Mouse (Mus musculus) liver, adult 2 months (tissue): Measurements from ENCODE around the gene Lins1. TPM values are rescaled to one million over a fixed set of nuclear protein-coding genes. Genes with fewer than 3 reads are reported as not detected.

Source experiments
- DNase-seq: peaks from one replicate; pipeline ENCODE4 v3.0.0-alpha.2; 2011; ENCODE audit warnings: low read depth, low spot score; ENCODE audit errors: extremely low read depth
- H3K27ac ChIP-seq: fragments of 200-500 bp; replicated peaks from 2 replicates; pipeline ENCODE4 v1.5.1; 2012; ENCODE audit warnings: low read depth, mild to moderate bottlenecking, control low read depth, inconsistent platforms, low read length; ENCODE audit not compliant: insufficient read depth
- H3K27me3 ChIP-seq: fragments of 200-500 bp; 2 replicates; pipeline ENCODE4 v1.6.1; 2012; ENCODE audit warnings: mild to moderate bottlenecking, moderate library complexity, low read length, inconsistent platforms; ENCODE audit not compliant: control insufficient read depth, insufficient read depth
- H3K36me3 ChIP-seq: fragments of 200-500 bp; 2 replicates; pipeline ENCODE4 v1.6.1; 2012; ENCODE audit warnings: low read length, inconsistent platforms; ENCODE audit not compliant: control insufficient read depth, insufficient read depth
- H3K4me1 ChIP-seq: fragments of 200-500 bp; 2 replicates; pipeline ENCODE4 v1.6.1; 2011; ENCODE audit warnings: low read length; ENCODE audit not compliant: control insufficient read depth, insufficient read depth
- H3K4me3 ChIP-seq: fragments of 200-500 bp; 2 replicates; pipeline ENCODE4 v1.5.1; 2011; ENCODE audit warnings: low read depth, mild to moderate bottlenecking, control low read depth, low read length, moderate library complexity; ENCODE audit not compliant: insufficient read depth
- H3K79me2 ChIP-seq: fragments of 200-500 bp; 2 replicates; pipeline ENCODE4 v1.6.1; 2012; ENCODE audit warnings: inconsistent platforms, mild to moderate bottlenecking, low read length, moderate library complexity; ENCODE audit not compliant: control insufficient read depth, insufficient read depth
- H3K9ac ChIP-seq: fragments of 200-500 bp; 2 replicates; pipeline ENCODE4 v1.6.1; 2012; ENCODE audit warnings: low read depth, mild to moderate bottlenecking, control low read depth, inconsistent platforms, low read length
- CTCF ChIP-seq: fragments of 200-500 bp; IDR thresholded peaks from 2 replicates; pipeline ENCODE4 v1.5.1; 2011; ENCODE audit warnings: low read depth, low read length, control low read depth
- POLR2A ChIP-seq: fragments of 200-500 bp; IDR thresholded peaks from 2 replicates; pipeline ENCODE4 v1.6.1; 2011; ENCODE audit warnings: low read length, control low read depth; ENCODE audit not compliant: insufficient read depth; ENCODE audit errors: extremely low read depth
- WGBS: fragments of 180-500 bp; shearing (Covaris S2); methylation state at CpG from one replicate; pipeline ENCODE4 v1.1.7; 2018; 5-methylcytosine and 5-hydroxymethylcytosine counted together
- polyA plus RNA-seq: library from polyadenylated mRNA; depleted of rRNA; stranded (reverse); fragments of >200 nt; gene quantifications from 2 replicates; pipeline ENCODE4 v1.2.3, GENCODE M21; 2012
- total RNA-seq: library from RNA; depleted of rRNA; stranded (reverse); fragments of >200 nt; gene quantifications from 2 replicates; pipeline ENCODE4 v1.2.3, GENCODE M21; 2014

Lins1 gene
- total and polyA plus RNA-seq, 2 experiments, result 2.2 to 2.3 TPM

DNA sequence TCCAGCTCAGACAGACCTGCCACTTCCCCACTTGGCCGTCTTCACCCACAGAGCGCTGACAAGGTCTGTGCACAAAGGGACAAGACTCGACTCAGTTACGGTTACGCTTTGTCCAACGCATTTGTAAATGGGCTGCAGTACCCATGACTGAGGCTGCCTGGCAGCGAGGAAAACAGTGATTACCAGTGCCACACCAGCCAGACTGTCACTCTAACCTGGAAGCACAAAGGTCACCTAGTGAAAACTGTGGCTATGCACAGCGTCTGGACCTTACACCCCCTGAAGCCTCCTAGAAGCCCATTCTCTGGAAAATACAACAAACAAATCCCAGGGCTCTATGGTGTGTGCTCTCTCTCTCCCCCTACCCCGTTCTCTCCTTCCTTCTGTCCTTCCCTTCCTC, 34.2 kb upstream of the Lins1 start:
- H3K9ac ChIP-seq, result no peak overlapping the region
- H3K36me3 ChIP-seq, result peaks cover 5% of the 10 kb centered on the region; the same call in 1 of the 2 replicates
- H3K4me3 ChIP-seq, result no peak overlapping the region
- 26% methylated on average over 9 of the region's 9 CpGs for WGBS
- H3K27me3 ChIP-seq, result no peaks in the 10 kb centered on the region
- DNase-seq, result peak; percentile 74
- TF ChIP-seq POLR2A (no peak), CTCF (no peak)
- H3K27ac ChIP-seq, result peak overlapping the region; percentile 41
- H3K79me2 ChIP-seq, result peaks cover 4% of the 10 kb centered on the region; the same call in 1 of the 2 replicates
- H3K4me1 ChIP-seq, result peaks cover 9% of the 10 kb centered on the region; the same call in 1 of the 2 replicates

DNA sequence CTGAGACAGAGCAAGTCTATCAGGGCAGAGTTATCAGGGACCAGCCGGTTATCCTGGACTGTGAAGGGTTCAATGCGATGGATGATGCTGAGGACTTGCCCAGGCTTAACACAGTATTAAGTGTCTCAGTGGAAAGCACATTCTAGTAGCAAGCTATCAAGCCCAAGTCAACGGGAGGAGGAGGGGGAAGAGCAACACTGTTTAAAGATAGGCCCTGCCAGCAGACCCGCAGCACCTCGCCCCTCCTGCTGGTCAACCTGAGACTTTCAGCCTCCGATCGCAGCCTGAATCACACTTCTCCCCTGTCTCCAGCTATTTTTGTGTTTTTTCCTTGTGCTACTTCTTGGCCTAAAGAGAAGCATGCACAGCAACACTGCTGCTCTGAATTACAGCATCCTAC, 29.4 kb upstream of the Lins1 start:
- Histone ChIP-seq H3K4me1 (peaks cover 9% of the 10 kb centered on the region; the same call in 1 of the 2 replicates), H3K27me3 (no peaks in the 10 kb centered on the region), H3K79me2 (0 out of 2 replicates have a peak, but pooled peaks cover 7% of the 10 kb centered on the region), H3K9ac (no peak overlapping the region), H3K27ac (no peak overlapping the region), H3K4me3 (no peak overlapping the region), H3K36me3 (peaks cover 5% of the 10 kb centered on the region; the same call in 1 of the 2 replicates)
- WGBS, result 77% methylated on average over 7 of the region's 7 CpGs
- TF ChIP-seq POLR2A, result no peak
- TF ChIP-seq CTCF, result no peak
- DNase-seq, result no peak

DNA sequence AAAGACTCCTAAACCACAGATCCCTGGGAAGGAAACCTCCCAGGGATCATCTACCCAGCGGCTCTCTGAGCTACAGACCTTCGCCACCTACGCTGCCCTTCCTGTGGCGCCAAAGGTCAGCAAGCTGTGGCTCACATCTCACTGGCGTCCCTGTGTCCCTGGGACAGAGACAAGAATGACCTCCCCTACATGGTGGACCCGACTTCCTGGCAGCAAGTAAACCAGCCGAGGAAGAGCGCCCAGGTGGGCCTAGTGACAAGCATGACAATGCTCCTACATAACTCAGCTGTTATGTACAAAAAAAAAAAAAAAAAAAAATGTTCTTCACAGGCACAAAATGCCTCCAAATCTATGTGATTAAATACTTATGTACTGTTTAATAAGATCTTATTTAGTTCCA, 28.7 kb upstream of the Lins1 start:
- TF ChIP-seq CTCF (no peak), POLR2A (no peak)
- WGBS, result 78% methylated on average over 8 of the region's 8 CpGs

GRCm38 (mm10) chr7:66661572-66661971, 28.1 kb upstream of the Lins1 start:
- Histone ChIP-seq H3K36me3 (peaks cover 5% of the 10 kb centered on the region; the same call in 1 of the 2 replicates), H3K4me3 (peak overlapping the region; percentile 48), H3K4me1 (0 out of 2 replicates have a peak, but pooled peaks cover 4% of the 10 kb centered on the region), H3K27ac (no peak overlapping the region), H3K9ac (0 out of 2 replicates have a peak overlapping the region, but pooled peaks have one; percentile 32), H3K27me3 (no peaks in the 10 kb centered on the region), H3K79me2 (0 out of 2 replicates have a peak, but pooled peaks cover 7% of the 10 kb centered on the region)
- peak; percentile 50 for DNase-seq
- peak; percentile 68 for TF ChIP-seq CTCF
- TF ChIP-seq POLR2A, result no peak
- 6% methylated on average over 8 of the region's 8 CpGs for WGBS

More for the DNA sequence above, 28.7 kb upstream of the Lins1 start:
- Histone ChIP-seq H3K79me2 (0 out of 2 replicates have a peak, but pooled peaks cover 7% of the 10 kb centered on the region), H3K27ac (no peak overlapping the region), H3K9ac (no peak overlapping the region), H3K4me1 (0 out of 2 replicates have a peak, but pooled peaks cover 4% of the 10 kb centered on the region), H3K27me3 (no peaks in the 10 kb centered on the region), H3K4me3 (no peak overlapping the region), H3K36me3 (peaks cover 5% of the 10 kb centered on the region; the same call in 1 of the 2 replicates)
- no peak for DNase-seq

DNA sequence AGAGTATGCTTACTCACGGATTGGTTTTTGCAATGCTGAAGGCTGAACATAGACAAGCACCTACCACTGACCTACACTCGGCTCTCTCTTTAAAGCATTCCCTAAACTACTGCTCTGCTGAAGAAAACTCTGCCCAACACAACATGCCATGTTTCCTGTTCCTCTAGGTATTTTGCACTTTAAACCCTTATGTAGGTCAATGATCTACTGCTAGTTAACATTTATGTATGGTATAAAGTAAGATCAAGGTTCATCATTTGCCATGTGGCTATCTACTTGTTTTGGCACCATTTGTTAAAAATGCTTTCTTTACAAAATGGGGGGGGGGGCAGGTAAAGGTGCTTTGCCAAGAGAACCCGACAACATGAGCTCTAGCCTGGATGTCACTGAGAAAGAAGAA, 26.1 kb upstream of the Lins1 start:
- Histone ChIP-seq H3K4me3 (no peak overlapping the region), H3K4me1 (0 out of 2 replicates have a peak, but pooled peaks cover 4% of the 10 kb centered on the region), H3K36me3 (peaks cover 3% of the 10 kb centered on the region; the same call in 1 of the 2 replicates), H3K79me2 (0 out of 2 replicates have a peak, but pooled peaks cover 5% of the 10 kb centered on the region), H3K27ac (no peak overlapping the region), H3K27me3 (no peaks in the 10 kb centered on the region), H3K9ac (no peak overlapping the region)
- WGBS, result 37% methylated on average over 3 of the region's 3 CpGs
- peak; percentile 14 for DNase-seq
- TF ChIP-seq POLR2A, result no peak
- TF ChIP-seq CTCF, result no peak

DNA sequence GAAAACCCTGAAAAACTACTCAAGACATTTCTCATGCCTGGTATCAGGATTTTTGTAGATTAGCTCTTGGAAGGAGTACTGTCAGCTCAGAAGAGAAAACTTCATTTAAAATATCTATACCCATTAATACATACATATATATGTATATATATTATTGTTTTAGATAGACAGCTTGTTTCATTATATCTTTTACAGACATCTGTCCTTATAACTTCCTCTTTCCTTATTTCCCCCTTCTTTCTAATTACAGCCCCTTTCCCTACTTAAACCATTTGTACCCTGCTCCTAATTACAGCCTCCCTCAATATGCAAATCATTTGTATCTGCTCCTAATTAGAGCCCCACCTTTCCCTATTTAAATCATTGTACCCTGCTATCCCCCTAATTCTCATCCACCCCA, 22.6 kb upstream of the Lins1 start:
- no peak for DNase-seq
- Histone ChIP-seq H3K36me3 (peaks cover 7% of the 10 kb centered on the region), H3K79me2 (no peaks in the 10 kb centered on the region), H3K27ac (no peak overlapping the region), H3K4me1 (0 out of 2 replicates have a peak, but pooled peaks cover 3% of the 10 kb centered on the region), H3K27me3 (no peaks in the 10 kb centered on the region), H3K4me3 (no peak overlapping the region), H3K9ac (no peak overlapping the region)
- no peak for TF ChIP-seq CTCF
